Mouse (Mus musculus) urinary bladder, postnatal 14 days (tissue): ENCODE measurements around the gene Eepd1.
A peak's percentile ranks its signal among the peaks of the same experiment; 100 is the strongest.

Experiments
- DNase-seq: peaks from one replicate; pipeline ENCODE4 v3.0.0; 2021; ENCODE audit warnings: low spot score

Gene Eepd1

DNA sequence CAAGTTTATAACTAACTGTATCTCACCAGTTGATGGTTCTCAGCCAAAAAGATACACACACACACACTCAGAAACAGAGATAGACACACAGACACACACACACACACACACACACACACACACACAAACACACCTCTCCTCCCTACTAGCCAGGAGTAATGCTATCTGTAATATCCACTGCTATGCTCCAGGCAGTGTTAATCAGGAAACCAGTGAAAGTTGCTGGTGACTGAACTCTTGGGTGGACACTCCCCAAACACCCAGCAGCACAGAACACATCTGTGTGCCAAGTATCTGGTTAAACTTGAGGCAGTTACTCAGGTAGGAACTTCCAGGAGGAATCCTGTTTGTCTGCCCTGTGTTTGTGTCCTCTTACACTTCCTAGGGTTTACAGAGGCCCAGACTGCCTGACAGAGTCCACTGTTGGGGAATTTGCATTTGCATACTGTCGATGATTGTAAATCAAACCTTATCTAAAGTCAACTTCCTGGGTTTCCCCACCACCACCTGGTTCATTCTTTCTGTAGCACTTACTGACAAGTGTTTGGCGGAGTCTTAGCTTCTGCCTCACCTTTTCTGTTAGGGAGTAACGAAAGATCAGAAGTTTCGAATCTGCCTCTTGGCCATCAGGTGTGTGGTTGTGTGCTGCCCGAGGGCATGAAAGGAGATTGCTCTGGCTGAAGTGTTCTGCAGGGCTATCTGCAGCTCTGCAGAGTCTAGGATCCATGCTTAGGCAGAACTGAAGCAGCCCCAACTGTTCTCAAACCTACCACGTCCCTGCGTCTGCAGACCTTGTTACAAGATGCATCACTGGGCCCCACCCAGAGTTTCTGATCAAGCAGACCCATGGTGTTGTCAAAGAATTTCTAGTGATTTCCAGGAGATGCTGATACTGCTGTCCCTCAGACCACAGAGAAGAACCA is 97.6 kb downstream of the Eepd1 start:
- DNase-seq, result no peak

DNA sequence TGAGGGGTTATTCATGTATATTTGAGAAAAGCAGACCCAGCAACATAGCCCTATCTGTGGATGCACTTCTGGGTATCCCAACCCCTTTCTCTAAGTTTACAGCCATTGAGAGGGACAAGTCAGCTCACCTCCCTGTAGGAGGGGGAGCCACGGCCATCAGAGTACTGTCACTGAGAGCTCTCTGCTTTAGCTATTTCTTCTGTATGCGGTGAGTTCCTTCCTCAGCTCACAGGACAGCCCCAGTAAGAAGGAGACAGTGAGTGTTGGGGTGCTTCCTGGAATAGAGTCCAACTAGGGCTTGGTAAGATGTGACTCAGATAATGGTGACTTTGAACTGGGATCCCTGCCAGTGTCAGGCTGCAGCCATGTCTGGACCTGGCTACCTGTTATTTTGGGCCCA is 102.3 kb downstream of the Eepd1 start:
- no peak for DNase-seq

DNA sequence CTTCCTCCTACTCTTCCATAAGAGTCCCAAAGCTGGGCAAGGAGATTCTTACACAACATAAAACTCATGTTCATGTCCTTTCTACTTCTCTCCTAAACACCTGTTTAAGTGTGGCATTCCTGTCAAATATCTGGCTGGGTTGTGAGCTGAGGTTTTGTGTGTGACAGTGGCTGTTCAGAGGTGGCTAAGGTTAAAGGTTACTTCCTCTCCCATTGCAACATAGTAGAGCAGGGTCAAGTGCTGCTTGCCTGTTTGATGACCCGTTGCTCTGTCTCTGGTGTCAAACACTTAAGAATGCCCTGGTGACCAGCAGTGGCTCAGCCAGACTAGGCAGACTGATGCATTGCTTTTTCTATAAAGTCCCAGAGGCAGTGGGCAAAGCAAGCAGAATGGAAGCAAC is 104.3 kb downstream of the Eepd1 start:
- DNase-seq, result no peak

DNA sequence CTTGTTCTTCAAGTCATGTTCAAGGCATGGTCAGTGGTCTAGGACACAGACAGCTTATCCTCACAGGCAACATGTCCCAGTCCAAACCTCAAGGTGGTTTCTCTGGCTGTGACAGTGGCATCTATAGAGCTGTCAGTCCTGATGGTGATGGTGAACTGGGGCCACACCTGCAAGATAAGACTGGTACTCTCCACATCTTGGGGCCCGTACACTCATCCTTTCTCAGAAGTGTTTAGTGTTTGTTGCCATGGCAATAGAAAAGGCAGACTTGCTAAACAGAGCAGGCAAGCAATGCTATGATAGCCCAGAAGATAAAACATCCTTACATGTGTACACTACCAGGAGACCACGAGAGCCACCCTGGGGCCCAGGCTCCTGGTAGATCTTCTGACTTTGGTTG is 107.2 kb downstream of the Eepd1 start:
- no peak for DNase-seq

DNA sequence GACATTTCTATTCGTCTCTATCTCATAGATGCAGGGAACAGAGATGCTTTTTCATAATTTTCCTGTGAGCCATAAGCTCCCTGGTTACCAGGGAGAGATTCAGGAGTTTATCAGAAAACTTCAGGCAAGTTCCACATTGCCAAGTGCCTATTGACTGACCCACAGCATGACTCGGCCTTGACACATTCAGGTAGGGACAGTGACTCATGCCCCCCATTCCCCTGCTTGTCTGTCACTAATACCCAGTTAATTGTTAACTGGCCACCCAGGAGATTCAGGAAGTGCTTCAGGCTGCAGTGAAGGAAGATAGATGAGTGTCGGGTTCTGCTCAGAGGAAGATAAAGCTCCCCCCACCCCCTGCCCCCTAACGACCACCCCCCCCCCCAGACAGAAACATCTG is 109.4 kb downstream of the Eepd1 start:
- DNase-seq, result peak; percentile 43

DNA sequence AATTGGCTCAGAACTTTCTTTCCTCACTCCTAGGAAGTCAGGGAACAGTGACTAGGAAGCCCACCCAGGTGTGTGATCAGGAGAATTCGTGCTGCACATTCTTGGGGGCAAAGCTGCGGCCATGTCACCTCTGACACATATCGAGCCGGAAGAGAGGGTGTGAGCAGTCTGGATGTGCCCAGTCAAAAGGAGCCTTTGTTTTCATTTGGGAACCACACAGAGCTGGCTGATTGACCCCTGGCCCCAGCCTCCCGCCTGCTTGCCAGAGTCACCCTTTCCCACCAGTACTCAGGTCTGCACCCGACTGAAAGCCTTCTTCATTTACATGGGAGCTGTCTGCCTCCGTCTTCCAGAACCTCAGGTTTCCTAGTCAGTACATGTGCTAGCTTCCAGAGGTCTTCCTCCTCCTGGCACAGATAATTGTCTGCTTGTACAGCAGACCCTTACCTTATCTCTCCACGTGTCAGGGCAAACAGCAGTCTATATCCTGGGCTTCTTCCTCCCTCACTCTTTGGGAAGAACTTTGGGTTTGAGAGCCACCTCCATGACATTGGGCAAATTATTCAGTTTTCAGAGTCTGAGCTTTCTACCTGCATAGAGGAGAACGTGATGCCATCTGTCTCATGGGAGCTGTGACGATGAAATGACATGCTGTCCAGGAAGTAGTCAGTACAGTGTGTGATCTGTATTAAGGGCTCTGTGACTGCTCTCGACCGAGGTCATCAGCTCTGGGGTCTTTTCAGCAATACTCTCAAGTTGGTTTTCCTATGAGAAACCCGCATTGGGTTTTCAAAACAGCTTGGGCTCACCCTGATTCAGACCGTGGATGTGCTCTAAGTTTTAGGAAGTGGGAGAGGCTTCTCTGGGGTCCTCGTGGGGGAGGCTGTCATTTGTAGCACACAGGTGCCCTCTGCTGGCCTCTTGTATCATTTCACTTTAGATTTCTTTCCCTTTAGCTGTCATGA is 110.3 kb downstream of the Eepd1 start:
- peak; percentile 37 for DNase-seq

DNA sequence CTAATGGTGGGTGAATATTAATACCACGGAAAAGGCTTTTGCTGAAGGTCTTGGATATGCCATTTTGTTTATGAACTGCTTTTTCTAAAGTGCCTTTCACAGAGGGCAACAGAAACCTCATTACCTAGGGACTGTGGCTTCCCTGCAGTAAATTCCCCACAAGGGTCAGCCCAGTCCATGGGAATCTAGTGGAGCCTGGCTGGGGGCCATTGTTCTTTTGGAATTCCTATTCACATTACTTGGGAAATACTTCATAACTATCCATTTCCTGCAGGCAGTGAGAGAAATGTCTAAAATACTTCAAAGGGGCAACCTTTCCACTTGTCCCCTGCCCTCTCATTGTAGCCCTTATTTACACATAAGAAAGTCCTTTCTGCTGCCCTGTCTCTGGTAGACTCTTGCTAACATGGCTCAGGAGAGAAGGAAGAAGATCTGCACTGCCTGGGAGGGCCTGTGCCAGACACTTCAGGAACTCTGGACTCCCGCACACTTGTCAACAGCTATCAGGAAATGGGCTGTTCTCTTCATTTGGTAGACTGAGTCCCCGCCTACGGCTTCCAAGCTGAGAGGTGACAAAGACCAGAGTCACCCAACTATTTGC is 111.1 kb downstream of the Eepd1 start:
- DNase-seq, result no peak

DNA sequence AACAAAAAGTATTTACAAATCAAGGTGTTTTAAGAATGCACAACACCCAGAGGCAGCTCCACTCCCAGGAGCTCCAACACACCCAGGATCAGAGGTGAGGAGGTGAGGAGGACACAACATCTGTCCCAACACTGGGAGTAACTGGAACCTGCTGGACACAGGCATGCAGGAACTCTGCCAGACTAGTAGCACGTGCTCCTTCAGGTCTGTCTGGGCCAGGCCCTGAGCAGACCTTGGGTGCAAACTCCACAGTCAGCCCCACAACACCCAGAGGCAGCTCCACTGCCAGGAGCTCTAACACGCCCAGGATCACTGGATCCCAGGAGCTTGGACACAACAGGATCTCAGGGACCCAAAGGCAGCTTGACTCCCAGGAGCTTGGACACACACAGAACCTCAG is 143.4 kb downstream of the Eepd1 start:
- DNase-seq, result no peak

DNA sequence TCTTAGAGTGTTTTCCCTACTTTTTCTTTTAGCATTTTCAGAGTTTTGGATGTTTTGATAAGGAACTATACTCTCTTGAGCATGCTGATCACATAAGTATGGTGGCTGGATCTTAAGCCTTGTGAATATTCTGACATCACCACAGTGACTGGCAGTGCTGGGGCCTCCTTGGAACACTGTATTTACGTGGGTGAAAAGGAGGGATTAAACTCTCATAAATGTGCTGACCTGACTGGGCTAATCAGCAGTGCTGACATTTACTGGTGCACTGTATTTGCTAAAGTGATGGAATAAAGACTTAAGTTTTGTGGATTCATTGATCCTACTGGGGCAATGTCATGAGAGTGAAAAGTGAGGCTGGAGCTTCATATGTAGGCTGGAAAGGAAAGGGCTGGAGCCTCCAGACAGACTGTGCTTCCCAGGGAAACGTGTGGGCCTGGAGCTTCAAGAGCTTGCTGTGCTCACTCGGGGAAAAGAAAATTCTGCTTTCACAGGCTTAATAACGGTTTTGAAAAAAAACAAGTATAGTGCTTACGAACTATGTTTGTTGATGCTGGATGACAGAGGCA is 148.3 kb downstream of the Eepd1 start:
- DNase-seq, result no peak
